Mouse (Mus musculus): Measurements from ENCODE around the gene Usp12.

The Usp12 gene

GRCm38 (mm10) chr5:146794853-146795252 lies at the start of gene Usp12:
Gene Usp12 (minus strand): TSS chr5:146795006.
- DNase-seq (ENCODE audit: extremely low spot score, low spot score) = peak; percentile 100

- no peak for DNase-seq (ENCODE audit: extremely low spot score, low spot score)
These were observed 49.6 kb upstream of the Usp12 start for GRCm38 (mm10) chr5:146844301-146844941.

- no peak for DNase-seq (ENCODE audit: extremely low spot score, low spot score)
These were observed 47.2 kb upstream of the Usp12 start for GRCm38 (mm10) chr5:146841996-146842395.

GRCm38 (mm10) chr5:146841301-146841700 lies 46.5 kb upstream of the Usp12 start:
- no peak for DNase-seq (ENCODE audit: extremely low spot score, low spot score)

GRCm38 (mm10) chr5:146840422-146840821 lies 45.6 kb upstream of the Usp12 start:
- DNase-seq (ENCODE audit: extremely low spot score, low spot score) = no peak

GRCm38 (mm10) chr5:146839760-146840159 lies 45.0 kb upstream of the Usp12 start:
- no peak for DNase-seq (ENCODE audit: extremely low spot score, low spot score)

- DNase-seq (ENCODE audit: extremely low spot score, low spot score) = no peak
These were observed 44.2 kb upstream of the Usp12 start for GRCm38 (mm10) chr5:146838836-146839648.

- no peak for DNase-seq (ENCODE audit: extremely low spot score, low spot score)
These were observed 43.3 kb upstream of the Usp12 start for GRCm38 (mm10) chr5:146837967-146838720.

- DNase-seq (ENCODE audit: extremely low spot score, low spot score) = no peak
These were observed 40.2 kb upstream of the Usp12 start for GRCm38 (mm10) chr5:146834959-146835358.

GRCm38 (mm10) chr5:146833673-146834201 lies 38.9 kb upstream of the Usp12 start:
- DNase-seq (ENCODE audit: extremely low spot score, low spot score) = no peak

- peak; percentile 97 for DNase-seq (ENCODE audit: extremely low spot score, low spot score)
These were observed 38.1 kb upstream of the Usp12 start, which contains the start of gene Rpl21 for GRCm38 (mm10) chr5:146832769-146833448. Gene Rpl21 (plus strand): TSS chr5:146832890.

- no peak for DNase-seq (ENCODE audit: extremely low spot score, low spot score)
These were observed 37.6 kb upstream of the Usp12 start for GRCm38 (mm10) chr5:146832435-146832768.

- no peak for DNase-seq (ENCODE audit: extremely low spot score, low spot score)
These were observed 34.7 kb upstream of the Usp12 start for GRCm38 (mm10) chr5:146829528-146829927.

- no peak for DNase-seq (ENCODE audit: extremely low spot score, low spot score)
These were observed 28.2 kb upstream of the Usp12 start for GRCm38 (mm10) chr5:146823005-146823404.

GRCm38 (mm10) chr5:146818906-146819623 lies 24.3 kb upstream of the Usp12 start:
- no peak for DNase-seq (ENCODE audit: extremely low spot score, low spot score)

GRCm38 (mm10) chr5:146817583-146817982 lies 22.8 kb upstream of the Usp12 start:
- no peak for DNase-seq (ENCODE audit: extremely low spot score, low spot score)

- DNase-seq (ENCODE audit: extremely low spot score, low spot score) = no peak
These were observed 20.6 kb upstream of the Usp12 start for GRCm38 (mm10) chr5:146815394-146815793.

GRCm38 (mm10) chr5:146813421-146813820 lies 18.6 kb upstream of the Usp12 start:
- no peak for DNase-seq (ENCODE audit: extremely low spot score, low spot score)

- DNase-seq (ENCODE audit: extremely low spot score, low spot score) = no peak
These were observed 18.1 kb upstream of the Usp12 start for GRCm38 (mm10) chr5:146812866-146813265.

- no peak for DNase-seq (ENCODE audit: extremely low spot score, low spot score)
These were observed 15.1 kb upstream of the Usp12 start for GRCm38 (mm10) chr5:146809951-146810350.

- no peak for DNase-seq (ENCODE audit: extremely low spot score, low spot score)
These were observed 11.2 kb upstream of the Usp12 start for GRCm38 (mm10) chr5:146806004-146806430.

All from neural tube, embryonic 10.5 days (tissue).